8 mouse cellular contexts compared by ENCODE assay signal in the genomic region with DNA sequence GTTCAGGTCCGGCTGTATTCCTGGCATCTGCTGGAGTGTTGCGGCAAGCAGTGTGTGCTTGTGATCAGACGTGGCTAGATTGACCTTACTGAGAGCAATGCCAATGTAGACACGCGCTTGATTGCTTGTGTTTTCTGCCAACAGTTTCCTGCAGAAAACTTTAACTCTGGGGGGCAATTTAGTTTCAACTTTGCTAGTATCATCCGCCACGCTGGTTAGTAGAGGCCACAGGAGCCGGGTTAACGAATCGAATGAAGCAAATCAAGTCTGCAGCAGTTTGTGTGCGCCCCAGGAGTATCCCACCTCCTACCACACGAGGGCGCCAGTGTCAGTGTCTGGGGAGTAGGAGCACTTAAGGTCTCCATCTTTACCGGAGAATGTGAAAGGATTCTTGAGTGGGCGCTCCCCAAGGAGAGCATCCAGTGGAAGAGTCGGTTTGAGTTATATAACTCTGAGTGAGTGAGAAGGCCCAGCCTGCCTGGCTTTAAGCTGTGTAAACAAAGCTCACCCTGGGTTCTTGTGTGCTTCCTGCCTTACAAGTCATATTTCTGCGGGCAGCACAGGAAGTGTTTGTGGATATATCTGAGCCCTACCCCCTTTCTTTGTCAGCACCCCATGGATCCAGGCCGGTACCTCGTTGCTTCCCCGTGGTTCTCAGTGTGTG.
A peak's percentile ranks its signal among the peaks of the same experiment; 100 is the strongest.
DNase-seq lines count a peak whose midpoint lies in the region; ATAC-seq lines count a peak whose summit lies in the region.

No protein-coding gene starts in this region.

- H3K27ac ChIP-seq in hindbrain, embryonic 11.5 days (ENCODE audit: low read depth, low read length), result no peak overlapping the region
- peak overlapping the region; percentile 65 for H3K27ac ChIP-seq in macrophage

- H3K4me1 ChIP-seq in hindbrain, embryonic 11.5 days (replicated peaks; ENCODE audit: control insufficient read depth, insufficient read depth, low read length), result peaks cover 2% of the 10 kb centered on the region; the same call in 1 of the 2 replicates

- no peaks in the 10 kb centered on the region for H3K36me3 ChIP-seq in hindbrain, embryonic 11.5 days (ENCODE audit: control insufficient read depth, insufficient read depth, low read length)
- no peaks in the 10 kb centered on the region for H3K36me3 ChIP-seq in macrophage (ENCODE audit: inconsistent target)

- H3K9me3 ChIP-seq in hindbrain, embryonic 11.5 days (ENCODE audit: control insufficient read depth, low read length), result no peaks in the 10 kb centered on the region

- ATAC-seq in hindbrain, embryonic 11.5 days (ENCODE audit: low FRiP score), result peak; percentile 51; the same call in 1 of the 2 replicates

- H3K4me2 ChIP-seq in hindbrain, embryonic 11.5 days (replicated peaks; ENCODE audit: low read depth, low read length), result no peak overlapping the region

- H3K9ac ChIP-seq in hindbrain, embryonic 11.5 days (ENCODE audit: low read depth, low read length), result no peak overlapping the region

- no peak overlapping the region for H3K4me3 ChIP-seq in hindbrain, embryonic 11.5 days (ENCODE audit: low read depth, low read length)
- peak overlapping the region; percentile 33 for H3K4me3 ChIP-seq in macrophage (ENCODE audit: inconsistent target)

- WGBS in hindbrain, embryonic 11.5 days, result 34% methylated on average over 20 of the region's 20 CpGs
- 8% methylated on average over 20 of the region's 20 CpGs for whole genome bisulfite sequencing in macrophage (ENCODE audit: missing documents)

- peak; percentile 91 for DNase-seq in T-cell, adult 2 months (ENCODE audit: low spot score)
- peak; percentile 71 for DNase-seq in cerebellum, adult 9-11 months
- DNase-seq in frontal cortex, adult 2 months (ENCODE audit: extremely low spot score in 1 of 2, low spot score in 1 of 2), result peak; percentile 38 to 73
- peak; percentile 91 for DNase-seq in hindbrain, embryonic 11.5 days (ENCODE audit: low spot score)
- DNase-seq in layer of hippocampus, postnatal 14 days (ENCODE audit: low spot score in 2 of 2), result peak; percentile 63 to 68
- peak; percentile 65 to 66 for DNase-seq in right cerebral cortex, adult 2 months (ENCODE audit: low spot score in 2 of 2)
- DNase-seq in urinary bladder, postnatal 4 days (ENCODE audit: low spot score in 2 of 2), result peak; percentile 63 to 75

- H3K79me2 ChIP-seq in macrophage (ENCODE audit: inconsistent target), result peaks cover 53% of the 10 kb centered on the region; the same call in 1 of the 2 replicates

- no peaks in the 10 kb centered on the region for H3K27me3 ChIP-seq in hindbrain, embryonic 11.5 days (ENCODE audit: control insufficient read depth, insufficient read depth, low read length)
